Mouse (Mus musculus) megakaryocyte-erythroid progenitor cell, adult 5-6 weeks (primary cell): ENCODE results near the gene 4921504E06Rik. TPM values are rescaled to one million over a fixed set of nuclear protein-coding genes. Genes with fewer than 3 reads are reported as not detected.

Experiments used
- ATAC-seq: replicated peaks from 2 replicates; pipeline ENCODE4 v1.8.0; 2016; ENCODE audit warnings: mild to moderate bottlenecking, inconsistent platforms; ENCODE audit not compliant: severe bottlenecking, poor library complexity, low FRiP score, low TSS enrichment
- total RNA-seq, 2 experiments: library from RNA; stranded (forward) in 1 of 2; stranded (reverse) in 1 of 2; fragments of 200-1000, 215-1000 nt in 1 of 2; fragments of >200 nt in 1 of 2; fragmentation: Nextera tagmentation in 1 of 2; gene quantifications; 2 replicates each; pipeline ENCODE4 v1.2.3; 2014 to 2017

Gene 4921504E06Rik
- total RNA-seq (2014; fragmentation: Nextera tagmentation) (not detected in 2 replicates), total RNA-seq (2017) (not detected in 2 replicates)

DNA sequence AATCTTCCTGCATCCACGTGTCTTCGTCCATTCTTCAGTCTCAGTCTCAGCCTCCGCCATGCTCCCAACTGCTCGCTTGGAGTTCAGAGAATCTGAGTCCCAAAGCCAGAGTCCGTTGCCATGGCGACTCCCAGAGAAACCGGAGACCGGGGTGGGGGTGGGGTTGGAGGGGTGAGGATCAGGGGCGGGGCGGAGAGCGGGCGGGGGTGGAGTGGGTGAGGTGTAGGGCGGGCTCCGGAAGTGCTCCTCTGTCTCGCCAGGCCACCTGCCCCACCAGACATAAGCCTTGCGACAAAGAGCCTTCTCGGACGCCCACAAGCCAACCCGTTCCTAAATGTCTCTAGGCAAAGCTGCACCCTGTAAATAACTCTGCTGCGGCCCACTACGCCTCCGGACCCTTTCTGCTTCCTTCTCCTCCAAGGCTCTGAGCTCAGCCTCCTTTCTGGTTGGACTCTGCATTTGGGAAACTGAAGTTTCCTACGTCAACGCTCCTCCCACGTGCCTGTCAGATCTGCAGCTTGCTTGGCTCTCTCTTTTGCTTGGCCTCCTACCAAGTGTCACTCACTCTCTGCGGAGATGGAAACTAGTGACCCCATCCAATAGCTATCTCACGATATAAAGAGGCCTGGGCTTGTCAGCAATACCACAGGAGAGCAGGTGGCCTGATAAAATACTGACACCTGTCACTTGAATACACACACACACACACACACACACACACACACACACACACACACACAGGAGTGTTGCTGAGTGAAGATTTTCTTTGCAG is at the start of gene 4921504E06Rik:
Gene 4921504E06Rik, minus strand, starts transcription at position 94 of the 772 bp plus-strand sequence.
- peak; percentile 89 for ATAC-seq

DNA sequence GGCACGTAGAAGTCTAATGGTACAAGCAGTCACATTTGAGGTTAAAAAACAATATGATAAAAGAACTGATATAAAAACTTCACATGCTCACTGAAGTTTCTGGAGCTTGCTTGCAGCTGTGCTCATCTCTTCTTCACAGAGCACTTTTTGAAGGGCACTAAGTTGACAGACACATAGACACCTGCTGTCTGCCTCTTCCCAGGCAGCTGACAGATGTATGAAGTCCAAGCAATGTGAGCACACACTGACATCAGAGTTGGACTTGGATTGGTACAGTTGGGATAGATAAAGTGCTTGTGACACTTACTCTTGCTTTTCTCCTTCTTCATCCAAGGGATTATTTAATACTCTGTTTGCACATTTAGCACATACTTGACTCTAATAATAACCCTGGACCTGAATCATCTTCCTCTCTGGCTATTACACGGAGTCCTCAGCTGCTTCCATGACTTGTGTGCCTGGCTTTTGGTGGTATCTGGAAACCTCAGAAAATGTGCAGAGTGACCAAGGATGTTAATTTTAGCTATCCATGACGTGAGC is 47.7 kb upstream of the 4921504E06Rik start:
- no peak for ATAC-seq

DNA sequence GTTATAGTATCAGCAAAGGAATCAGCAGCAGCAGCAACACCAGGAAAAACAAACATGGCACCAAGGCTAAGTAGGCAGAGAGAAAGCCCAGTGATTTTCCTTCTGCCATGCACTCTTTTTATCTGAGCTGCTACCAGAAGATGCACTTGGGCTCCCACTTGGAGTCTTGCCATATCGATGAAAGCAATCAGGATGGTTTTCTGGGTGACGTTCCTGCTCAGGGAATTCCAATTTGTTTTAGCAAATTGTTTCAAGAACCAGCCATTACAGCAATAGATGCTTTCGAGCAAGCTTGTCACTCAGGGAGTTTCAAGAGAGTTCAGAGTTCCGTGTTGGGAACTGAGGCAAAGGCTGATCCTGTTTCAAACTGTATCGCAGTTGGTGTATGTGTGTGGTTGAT is 47.1 kb upstream of the 4921504E06Rik start:
- ATAC-seq, result no peak

DNA sequence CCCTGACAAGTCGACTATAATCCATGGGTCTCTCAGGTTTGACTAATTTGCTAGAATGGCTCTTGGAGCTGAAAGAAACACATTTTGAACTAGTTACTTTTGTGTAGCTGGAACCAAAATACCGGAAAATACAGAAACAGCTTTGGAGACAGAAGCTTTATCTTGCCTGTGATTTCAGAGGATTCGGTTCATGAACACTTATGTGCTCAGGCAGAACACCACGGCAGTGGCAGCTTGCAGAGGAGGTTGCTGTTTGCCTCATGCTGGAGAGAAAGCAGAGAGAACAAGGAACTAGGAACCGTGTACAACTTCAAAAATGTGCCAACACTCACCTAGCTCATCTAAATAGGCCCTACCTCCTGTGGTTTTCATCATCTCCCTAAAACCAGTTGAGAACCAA is 46.1 kb upstream of the 4921504E06Rik start:
- no peak for ATAC-seq

DNA sequence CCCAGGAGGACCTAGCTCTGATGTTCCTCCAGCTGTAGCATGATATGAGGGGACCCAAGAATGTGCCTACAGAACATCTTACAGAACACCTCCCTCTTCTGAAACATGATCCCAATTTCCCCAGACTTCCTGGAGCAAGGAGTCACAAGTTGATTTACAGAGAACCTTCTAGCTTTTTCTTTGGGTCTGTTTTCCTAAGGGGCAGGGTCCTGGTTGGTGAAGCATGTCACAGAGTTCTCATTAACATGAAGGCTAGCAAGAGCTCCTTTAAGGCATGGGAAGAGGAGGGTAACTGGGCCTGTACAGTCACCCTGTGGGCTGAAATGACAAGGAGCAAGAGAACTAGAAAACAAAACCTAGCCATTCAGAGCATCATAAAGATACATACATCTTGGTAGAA is 43.3 kb upstream of the 4921504E06Rik start:
- no peak for ATAC-seq

DNA sequence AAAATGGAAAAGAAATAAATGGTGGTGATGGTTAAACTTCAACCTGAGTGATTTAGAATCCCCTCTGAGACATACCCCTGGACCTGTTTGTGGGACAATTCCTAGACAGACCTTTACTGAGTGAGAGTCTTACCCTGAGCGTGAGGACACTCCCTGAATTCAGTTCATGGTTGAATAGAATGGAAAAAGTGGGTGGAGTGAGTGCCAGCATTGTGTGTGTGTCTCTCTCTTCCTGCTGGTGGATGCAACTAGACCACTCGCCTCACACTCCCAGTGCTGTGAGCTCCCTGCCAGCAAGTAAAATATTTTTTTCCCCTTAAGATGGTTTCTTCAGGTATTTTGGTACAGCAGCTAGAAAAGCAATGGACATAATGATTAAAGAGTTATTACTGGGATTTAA is 42.7 kb upstream of the 4921504E06Rik start:
- ATAC-seq, result no peak

DNA sequence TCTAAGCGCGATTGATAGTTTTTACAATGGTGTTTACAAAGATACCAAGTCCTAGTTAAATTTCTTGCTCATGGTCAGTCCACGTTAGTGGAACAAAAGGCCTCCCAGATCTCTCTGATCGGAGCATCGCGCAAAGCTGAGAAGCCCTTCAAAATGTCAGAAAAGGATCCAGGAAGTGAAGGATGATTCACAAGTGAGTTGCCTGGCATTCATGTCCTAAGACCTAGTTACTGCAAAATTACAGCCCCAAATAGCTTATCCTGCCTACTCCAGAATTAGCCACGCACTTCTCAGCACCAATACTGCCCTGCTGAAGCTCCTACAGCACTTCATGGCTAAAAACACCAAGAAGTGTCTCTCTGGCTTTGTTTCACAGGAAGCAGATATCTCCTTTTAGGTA is 41.1 kb upstream of the 4921504E06Rik start:
- no peak for ATAC-seq

DNA sequence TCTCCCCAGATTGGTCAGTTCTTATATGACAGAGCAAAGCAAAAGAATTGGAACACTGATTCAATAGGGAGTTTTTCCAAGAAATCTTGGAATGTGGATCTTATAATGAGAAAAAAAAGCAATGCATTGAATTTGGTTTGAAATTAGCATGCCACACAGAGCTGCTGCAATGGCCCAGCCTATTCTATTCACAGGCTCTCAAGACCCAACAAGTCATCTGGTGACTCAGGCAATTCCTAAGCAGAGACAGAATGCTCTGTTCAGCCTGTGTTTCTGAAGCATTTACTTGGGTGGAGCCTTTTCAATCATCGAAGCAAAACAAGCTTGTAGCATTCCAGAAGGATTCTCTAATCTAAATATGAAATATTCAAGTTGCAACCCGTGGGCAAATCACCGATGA is 26.1 kb upstream of the 4921504E06Rik start:
- no peak for ATAC-seq

DNA sequence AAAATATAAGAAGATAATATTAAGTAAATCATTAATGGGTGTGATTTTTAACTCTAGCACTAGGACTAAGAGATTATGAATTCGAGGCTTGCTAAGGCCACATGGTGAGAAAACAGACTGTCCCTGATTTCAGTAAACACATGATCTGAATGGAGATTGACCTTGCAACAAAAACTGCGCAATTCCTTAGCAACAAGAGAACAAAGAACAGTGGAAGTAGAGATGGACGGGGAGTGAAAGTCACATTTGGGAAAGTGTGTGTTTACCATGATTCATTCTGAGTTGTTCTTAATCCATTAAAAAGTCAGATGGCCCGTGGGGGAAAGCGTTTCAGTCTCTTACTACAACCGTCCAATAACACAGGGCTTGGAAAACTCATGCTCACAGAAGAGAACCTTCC is 25.5 kb upstream of the 4921504E06Rik start:
- no peak for ATAC-seq

DNA sequence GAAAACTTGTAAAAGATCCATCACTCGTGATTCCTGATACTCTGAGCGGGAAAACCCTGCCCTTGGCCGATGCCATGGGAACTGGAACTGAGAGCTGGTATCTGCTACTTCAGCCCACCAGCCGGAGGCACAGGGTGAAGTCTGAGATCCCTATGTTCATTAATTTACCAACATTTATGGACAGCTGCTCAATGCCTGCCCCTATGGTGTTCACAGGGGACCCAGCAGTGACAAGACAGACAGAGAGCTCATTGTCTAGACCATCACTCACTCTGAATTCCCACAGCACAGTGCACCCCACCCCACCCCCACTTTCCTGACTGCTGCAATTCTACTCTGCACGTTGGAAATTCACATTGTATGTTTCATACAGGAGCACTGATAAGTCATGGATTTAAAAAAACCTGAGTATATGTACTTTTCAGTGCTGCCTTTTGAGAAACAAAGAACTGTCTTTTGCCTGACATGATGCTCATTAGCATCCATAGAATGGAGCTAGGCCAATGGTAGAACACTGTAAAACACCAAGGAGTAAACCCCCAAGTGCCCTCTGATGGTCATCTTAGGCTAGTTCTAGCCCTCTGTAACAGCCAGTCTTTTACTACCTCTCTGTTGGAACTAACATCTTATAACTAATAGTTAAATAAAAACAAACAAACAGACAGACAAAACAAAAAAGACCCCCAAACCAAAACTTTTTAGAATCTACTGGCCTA is 8.6 kb upstream of the 4921504E06Rik start:
- ATAC-seq, result no peak

DNA sequence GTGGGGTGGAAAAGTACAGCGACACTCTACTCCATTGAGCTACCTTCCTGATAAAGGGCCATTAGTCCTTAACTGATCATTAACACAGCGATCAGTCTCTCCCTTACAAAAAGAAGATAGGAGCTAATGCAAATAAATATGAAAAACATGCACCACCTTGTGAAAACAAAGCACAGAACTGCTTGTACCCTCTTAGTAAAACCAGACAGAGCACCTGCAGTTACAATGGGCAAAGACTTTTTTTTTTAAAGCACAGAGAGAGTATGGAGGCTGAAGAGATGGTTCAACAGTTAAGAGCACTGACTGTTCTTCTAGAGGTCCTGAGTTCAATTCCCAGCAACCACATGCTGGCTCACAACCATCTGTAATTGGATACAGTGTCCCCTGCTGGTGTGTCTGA is 6.9 kb upstream of the 4921504E06Rik start:
- ATAC-seq, result no peak

DNA sequence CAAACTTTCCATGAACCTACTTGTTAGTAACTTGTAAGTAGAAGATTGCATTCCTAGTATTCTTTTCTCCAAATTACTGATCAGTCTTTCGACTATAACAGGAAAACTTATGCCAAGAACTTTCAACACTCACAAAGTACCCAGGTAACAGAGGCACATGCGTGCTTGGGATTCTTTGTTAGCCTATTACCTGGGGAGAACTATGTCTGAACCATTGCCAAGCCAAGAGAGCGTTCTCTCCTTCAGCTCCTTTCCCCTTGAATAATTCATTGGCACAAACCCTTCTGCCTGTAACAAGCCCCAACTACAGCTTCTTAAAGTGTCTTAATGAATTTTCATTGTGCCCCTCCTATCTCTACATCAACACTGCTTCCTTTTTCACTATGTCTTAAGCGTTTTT is 6.4 kb upstream of the 4921504E06Rik start:
- no peak for ATAC-seq

DNA sequence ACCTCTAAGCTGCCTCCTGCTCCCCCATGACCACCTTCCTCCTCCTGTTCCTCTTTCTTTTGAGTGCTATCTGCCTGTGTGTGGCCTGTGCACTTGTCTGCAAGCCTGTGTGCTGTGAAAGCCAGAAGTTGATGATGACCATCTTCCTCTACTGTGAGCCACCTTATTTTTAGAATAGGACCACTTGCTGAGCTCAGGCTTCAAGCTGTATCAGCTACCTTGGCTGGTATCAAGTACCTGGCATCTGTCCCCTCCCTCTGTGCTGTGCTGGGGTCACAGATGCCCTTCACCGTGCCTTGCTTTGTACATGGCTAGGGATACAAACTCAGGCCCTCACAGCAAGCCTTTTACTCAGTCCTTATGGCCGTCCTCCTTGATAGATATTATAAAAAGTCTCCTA is 2.3 kb downstream of the 4921504E06Rik start:
- ATAC-seq, result no peak

DNA sequence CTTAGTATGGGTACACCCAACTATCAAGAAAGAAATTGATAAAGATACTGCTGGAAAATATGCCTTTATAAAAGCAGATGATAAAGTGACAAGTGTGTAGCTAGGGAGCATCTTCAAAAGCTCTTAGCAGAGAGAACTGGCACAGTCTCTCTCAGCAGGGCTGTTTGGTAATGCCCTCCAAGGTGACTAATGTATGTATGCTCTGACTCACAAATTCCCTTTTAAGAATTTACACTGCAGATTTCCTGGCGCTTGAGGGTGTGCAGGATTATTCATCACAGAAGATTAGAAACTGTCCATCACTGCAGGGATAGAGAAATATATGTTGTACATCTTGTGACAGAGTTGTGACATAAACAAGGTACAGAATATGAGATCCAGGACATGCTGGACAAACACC is 12.8 kb downstream of the 4921504E06Rik start:
- no peak for ATAC-seq

DNA sequence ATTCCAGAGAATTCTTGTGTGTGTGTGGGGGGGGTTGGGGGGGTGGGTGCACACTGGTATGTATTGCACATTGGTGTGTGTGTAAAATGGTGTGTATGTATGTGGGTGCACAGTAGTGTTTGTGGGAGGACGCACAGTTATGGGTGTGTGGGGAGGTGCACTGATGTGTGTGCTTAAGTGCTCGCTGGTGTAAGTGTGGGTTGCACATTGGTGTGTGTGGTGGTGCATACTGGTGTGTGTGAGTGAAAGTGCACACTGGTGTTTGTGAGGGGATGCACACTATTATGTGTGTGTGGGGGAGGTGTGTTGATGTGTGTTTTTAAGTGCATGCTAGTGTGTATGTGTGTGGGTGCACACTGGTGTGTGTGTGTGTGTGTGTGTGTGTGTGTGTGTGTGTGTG is 24.3 kb downstream of the 4921504E06Rik start:
- ATAC-seq, result no peak

DNA sequence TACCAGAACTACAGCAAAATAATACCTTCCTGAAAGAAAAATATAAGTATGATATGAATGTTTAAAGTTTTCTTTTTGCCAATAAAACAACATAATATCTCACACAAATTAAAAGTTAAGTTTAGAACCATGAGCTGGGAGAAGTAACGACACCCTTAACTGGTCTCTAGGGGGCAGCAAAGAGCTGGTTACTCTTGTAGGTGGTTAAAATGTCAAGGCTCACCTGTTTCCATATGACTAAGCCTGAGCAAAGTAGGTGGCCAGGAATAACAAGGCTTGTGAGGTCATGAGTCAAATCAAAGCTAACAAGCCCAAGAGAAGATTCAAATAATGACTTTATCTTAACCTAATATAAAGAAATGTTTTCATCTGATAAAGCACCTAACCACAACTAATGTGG is 24.9 kb downstream of the 4921504E06Rik start:
- no peak for ATAC-seq

DNA sequence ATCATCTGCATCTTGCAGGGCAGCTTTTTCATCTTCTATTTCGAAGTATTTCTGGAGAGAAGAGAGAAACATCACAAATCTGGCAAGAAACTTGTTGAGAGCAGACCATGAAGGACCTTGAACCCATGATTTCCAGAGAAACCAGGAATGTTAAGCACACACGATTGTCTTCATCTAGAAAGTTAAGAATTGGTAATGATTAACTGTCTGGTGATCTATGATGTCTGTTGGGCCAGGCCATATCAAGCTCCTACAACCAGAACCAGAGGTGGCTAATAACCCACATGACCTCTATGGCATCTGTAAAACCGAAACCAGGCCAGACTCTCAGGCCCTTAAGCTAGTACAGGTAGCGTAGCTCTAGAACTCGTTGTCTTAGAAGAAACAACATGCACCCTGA is 29.6 kb downstream of the 4921504E06Rik start:
- ATAC-seq, result no peak

DNA sequence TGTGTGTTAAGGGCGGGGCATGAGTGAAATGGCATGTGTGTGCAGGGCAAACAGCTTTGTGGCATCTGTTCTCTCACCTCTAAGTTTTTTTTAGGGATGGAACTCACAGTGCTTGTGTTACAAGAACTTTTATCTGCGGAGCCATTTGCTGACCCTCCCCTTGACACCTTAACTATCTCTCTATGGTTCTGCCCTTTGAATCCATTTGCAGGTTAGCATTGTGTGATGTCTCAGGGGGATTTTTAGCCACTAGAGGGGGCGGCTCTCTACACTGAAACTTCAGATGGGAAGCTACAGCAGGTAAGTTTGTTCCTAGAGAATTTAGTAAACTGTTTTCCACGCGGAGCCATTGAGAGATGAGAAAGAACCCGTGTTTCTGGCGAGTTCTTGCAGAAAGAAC is 32.1 kb downstream of the 4921504E06Rik start:
- ATAC-seq, result no peak

DNA sequence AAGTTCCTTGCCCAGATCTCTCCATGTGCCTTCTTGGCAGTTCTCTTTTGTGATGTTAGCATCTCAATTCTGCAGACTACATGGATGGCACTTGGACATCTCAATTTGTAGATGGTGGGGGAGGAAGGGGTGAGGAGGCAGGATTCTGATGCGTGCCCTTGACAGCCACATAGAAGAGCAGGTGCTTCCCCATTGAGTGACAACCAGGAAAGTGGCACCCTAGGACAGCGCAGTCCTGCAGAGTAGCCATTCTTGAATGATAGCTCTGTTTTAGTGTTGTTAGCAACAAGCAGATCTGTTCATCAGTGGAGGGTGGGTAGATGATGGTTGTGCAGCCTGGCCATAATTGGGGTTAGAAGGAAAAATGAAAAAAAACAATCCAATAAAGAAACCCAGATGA is 33.1 kb downstream of the 4921504E06Rik start:
- ATAC-seq, result no peak

DNA sequence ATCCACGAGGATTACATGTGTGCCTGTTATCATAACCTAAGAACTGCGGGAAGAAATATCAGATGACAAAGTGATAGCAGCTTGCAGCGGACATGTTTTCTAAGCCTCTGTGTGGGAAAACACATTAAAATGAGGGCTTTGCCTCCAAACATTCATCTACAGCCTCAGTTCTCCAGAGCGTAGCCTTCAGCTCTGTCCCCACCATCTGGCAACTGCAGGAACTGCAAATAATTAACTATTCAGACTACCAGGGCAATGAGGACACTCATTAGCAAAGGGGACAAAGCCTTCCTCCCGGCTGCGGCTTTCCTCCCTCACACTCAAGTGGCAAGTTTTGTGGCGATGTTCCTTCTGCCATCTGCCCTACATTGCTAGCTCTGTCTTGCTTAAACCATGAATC is 33.9 kb downstream of the 4921504E06Rik start:
- peak; percentile 96 for ATAC-seq

DNA sequence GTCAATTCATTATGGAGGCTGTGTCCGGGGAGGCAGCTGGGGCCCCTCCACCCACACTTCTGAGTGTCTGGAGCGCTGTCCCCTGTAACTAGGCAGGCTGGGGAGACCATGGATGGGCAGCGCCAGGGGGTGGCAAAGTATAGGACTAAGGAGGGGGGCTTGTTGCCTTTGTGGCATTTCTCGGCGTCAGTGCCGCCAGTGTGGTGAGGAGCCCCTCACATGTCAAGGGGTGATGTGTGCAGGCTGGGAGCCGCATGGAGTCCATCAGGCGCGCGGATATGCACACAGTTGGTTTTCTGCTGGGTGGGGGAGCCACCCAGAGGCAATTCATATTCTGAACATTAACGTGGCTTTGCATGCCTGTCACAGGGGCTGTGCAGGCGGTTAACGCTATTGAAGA is 35.8 kb downstream of the 4921504E06Rik start:
- ATAC-seq, result no peak
